Mouse (Mus musculus) olfactory bulb, adult 2 months (tissue): ENCODE measurements at regions not wholly inside any gene's neighbourhood (a gene's known extent, or its start where the extent isn't known, plus 50 kb on each side); places are given as distances from the start of the nearest gene placed in this dataset.

Experiments used
- H3K27ac ChIP-seq: fragments of 200-500 bp; 2 replicates; pipeline ENCODE4 v1.5.1; 2012; ENCODE audit warnings: low read depth, low read length; ENCODE audit not compliant: insufficient read depth
- H3K4me1 ChIP-seq: fragments of 200-500 bp; 2 replicates; pipeline ENCODE4 v1.6.1; 2012; ENCODE audit warnings: low read length; ENCODE audit not compliant: control insufficient read depth, insufficient read depth
- H3K4me3 ChIP-seq: fragments of 200-500 bp; 2 replicates; pipeline ENCODE4 v1.5.1; 2012; ENCODE audit warnings: mild to moderate bottlenecking, low read depth, low read length, moderate library complexity; ENCODE audit not compliant: insufficient read depth
- CTCF ChIP-seq: fragments of 200-500 bp; IDR thresholded peaks from 2 replicates; pipeline ENCODE4 v1.5.1; 2012; ENCODE audit warnings: low read depth, mild to moderate bottlenecking, low read length, moderate library complexity; ENCODE audit not compliant: insufficient read depth
- POLR2A ChIP-seq: fragments of 200-500 bp; IDR thresholded peaks from 2 replicates; pipeline ENCODE4 v1.6.1; 2012; ENCODE audit warnings: mild to moderate bottlenecking, low read depth, low read length, moderate library complexity; ENCODE audit not compliant: insufficient read depth
- WGBS: fragments of 180-500 bp; shearing (Covaris S2); methylation state at CpG from one replicate; pipeline ENCODE4 v1.1.7; 2018; 5-methylcytosine and 5-hydroxymethylcytosine counted together

GRCm38 (mm10) chr12:12756301-12756948 is 185.3 kb downstream of the Mycn start:
- TF ChIP-seq POLR2A (no peak), CTCF (no peak)
- Histone ChIP-seq H3K27ac (no peak overlapping the region), H3K4me3 (no peak overlapping the region), H3K4me1 (no peaks in the 10 kb centered on the region)
- 88% methylated on average over 2 of the region's 2 CpGs for WGBS

- 62% methylated on average over 9 of the region's 9 CpGs for WGBS
- Histone ChIP-seq H3K4me1 (no peaks in the 10 kb centered on the region), H3K4me3 (no peak overlapping the region), H3K27ac (no peak overlapping the region)
- TF ChIP-seq POLR2A (no peak), CTCF (no peak)
These were observed 187.9 kb downstream of the Mycn start for GRCm38 (mm10) chr12:12753849-12754248.

- no peak overlapping the region for H3K27ac ChIP-seq
- 95% methylated on average over 10 of the region's 10 CpGs for WGBS
- no peak for TF ChIP-seq CTCF
- no peak for TF ChIP-seq POLR2A
- H3K4me1 ChIP-seq = no peaks in the 10 kb centered on the region
- no peak overlapping the region for H3K4me3 ChIP-seq
These were observed 189.9 kb downstream of the Mycn start for GRCm38 (mm10) chr12:12751670-12752426.

GRCm38 (mm10) chr12:12749690-12750089 is 192.0 kb downstream of the Mycn start:
- H3K27ac ChIP-seq = no peak overlapping the region
- TF ChIP-seq CTCF (no peak), POLR2A (no peak)
- H3K4me1 ChIP-seq = no peaks in the 10 kb centered on the region
- WGBS = 91% methylated on average over 3 of the region's 3 CpGs
- H3K4me3 ChIP-seq = no peak overlapping the region

- 76% methylated on average over 4 of the region's 4 CpGs for WGBS
- Histone ChIP-seq H3K4me1 (no peaks in the 10 kb centered on the region), H3K27ac (no peak overlapping the region), H3K4me3 (no peak overlapping the region)
- TF ChIP-seq CTCF (no peak), POLR2A (no peak)
These were observed 194.8 kb downstream of the Mycn start for GRCm38 (mm10) chr12:12746852-12747454.

- no peaks in the 10 kb centered on the region for H3K4me1 ChIP-seq
- H3K27ac ChIP-seq = no peak overlapping the region
- no peak overlapping the region for H3K4me3 ChIP-seq
- WGBS = 79% methylated on average over 2 of the region's 2 CpGs
- TF ChIP-seq POLR2A (no peak), CTCF (no peak)
These were observed 197.2 kb downstream of the Mycn start for GRCm38 (mm10) chr12:12744492-12744891.

GRCm38 (mm10) chr12:12738631-12739331 is 202.9 kb downstream of the Mycn start:
- no peak for TF ChIP-seq CTCF
- peaks cover 2% of the 10 kb centered on the region; the same call in 1 of the 2 replicates for H3K4me1 ChIP-seq
- no peak overlapping the region for H3K4me3 ChIP-seq
- 51% methylated on average over 12 of the region's 12 CpGs for WGBS
- no peak overlapping the region for H3K27ac ChIP-seq

GRCm38 (mm10) chr12:12725797-12726196 is 215.9 kb downstream of the Mycn start:
- 39% methylated on average over 9 of the region's 9 CpGs for WGBS
- H3K4me1 ChIP-seq = no peaks in the 10 kb centered on the region; the same call in 1 of the 2 replicates
- H3K4me3 ChIP-seq = no peak overlapping the region
- no peak overlapping the region for H3K27ac ChIP-seq
- TF ChIP-seq POLR2A = no peak
- no peak for TF ChIP-seq CTCF

GRCm38 (mm10) chr12:12725075-12725474 is 216.6 kb downstream of the Mycn start:
- Histone ChIP-seq H3K4me1 (no peaks in the 10 kb centered on the region; the same call in 1 of the 2 replicates), H3K4me3 (no peak overlapping the region), H3K27ac (no peak overlapping the region)
- TF ChIP-seq POLR2A (no peak), CTCF (no peak)
- 57% methylated on average over 13 of the region's 13 CpGs for WGBS
